Mouse (Mus musculus) layer of hippocampus, postnatal 14 days (tissue): Measurements from ENCODE around the gene Gm26727. TPM values are rescaled to one million over a fixed set of nuclear protein-coding genes. Genes with fewer than 3 reads are reported as not detected.
"Not testable (repeated sequence)": the region's sequence is repeated elsewhere in the genome, so short reads cannot be mapped to it uniquely, and the experiment has no call there.

ENCODE experiments used
- DNase-seq, 2 experiments: peaks; one replicate each; pipeline ENCODE4 v3.0.0; 2021 to 2022; ENCODE audit warnings: low spot score in 2 of 2, mixed read lengths in 1 of 2
- long read RNA-seq, 2 experiments: library from polyadenylated mRNA; stranded (forward); transcript quantifications; one replicate each; pipeline ENCODE4 v2.0.0; 2021
- total RNA-seq, 2 experiments: library from RNA; stranded (reverse); gene quantifications; 2 replicates each; pipeline ENCODE4 v1.2.3; 2021

Gene Gm26727
- not detected for total RNA-seq
- long read RNA-seq, experiment 1 = 0 reads
- long read RNA-seq, experiment 2 = 0 reads

- no peak for DNase-seq
These were observed at the start of gene Gm26727 for GRCm38 (mm10) chr2:67433081-67433480. Gene Gm26727 (minus strand): TSS chr2:67433181.

GRCm38 (mm10) chr2:67481051-67481450 lies 48.1 kb upstream of the Gm26727 start:
- no peak for DNase-seq

GRCm38 (mm10) chr2:67477753-67478152 lies 44.8 kb upstream of the Gm26727 start:
- DNase-seq = peak in 1 of 2 experiments; percentile 62

GRCm38 (mm10) chr2:67470030-67470429 lies 37.0 kb upstream of the Gm26727 start:
- DNase-seq = not testable (repeated sequence)

- no peak for DNase-seq
These were observed 34.1 kb upstream of the Gm26727 start for GRCm38 (mm10) chr2:67467036-67467435.

- no peak for DNase-seq
These were observed 27.9 kb upstream of the Gm26727 start for GRCm38 (mm10) chr2:67460857-67461256.

- peak; percentile 7 to 15 for DNase-seq
These were observed 14.2 kb upstream of the Gm26727 start for GRCm38 (mm10) chr2:67447206-67447605.

- DNase-seq = no peak
These were observed 13.8 kb upstream of the Gm26727 start for GRCm38 (mm10) chr2:67446772-67447171.

GRCm38 (mm10) chr2:67445780-67446179 lies 12.8 kb upstream of the Gm26727 start, which contains the start of gene Xirp2:
Gene Xirp2 (plus strand): TSS chr2:67446002.
- DNase-seq = no peak

GRCm38 (mm10) chr2:67438309-67438708 lies 5.3 kb upstream of the Gm26727 start:
- no peak for DNase-seq

- DNase-seq = no peak
These were observed 10.2 kb downstream of the Gm26727 start for GRCm38 (mm10) chr2:67422799-67423198.

- no peak for DNase-seq
These were observed 12.1 kb downstream of the Gm26727 start for GRCm38 (mm10) chr2:67420853-67421252.

GRCm38 (mm10) chr2:67413425-67413824 lies 19.6 kb downstream of the Gm26727 start, which contains the start of gene Gm21830:
Gene Gm21830 (plus strand): TSS chr2:67413725.
- DNase-seq = not testable (repeated sequence)

Other genes starting within 250 kb of the Gm26727 start
- not detected for gene Gm21830, start 19.5 kb downstream of the Gm26727 start, total RNA-seq
- gene Xirp2, start 12.8 kb upstream of the Gm26727 start, total RNA-seq = not detected
- gene B3galt1, start 132.7 kb upstream of the Gm26727 start, total RNA-seq = 10 to 100 TPM; 85.3 to 88.1 TPM